ENCODE assay signal across 8 mouse cellular contexts in genomic region chr8:46892511-46893273, GRCm38 (mm10).
DNase-seq lines count a peak whose midpoint lies in the region; ATAC-seq lines count a peak whose summit lies in the region.

No protein-coding gene starts in this region.

- peaks cover 5% of the 10 kb centered on the region; the same call in 1 of the 2 replicates for H3K4me1 ChIP-seq in hindbrain, embryonic 10.5 days (replicated peaks)
- no peaks in the 10 kb centered on the region for H3K4me1 ChIP-seq in hindbrain, embryonic 11.5 days (replicated peaks; ENCODE audit: control insufficient read depth, insufficient read depth, low read length)
- H3K4me1 ChIP-seq in embryonic facial prominence, embryonic 10.5 days = peaks cover 16% of the 10 kb centered on the region
- H3K4me1 ChIP-seq in heart, embryonic 11.5 days (ENCODE audit: control insufficient read depth, insufficient read depth, low read length) = peaks cover 18% of the 10 kb centered on the region; the same call in 1 of the 2 replicates

- WGBS in hindbrain, embryonic 10.5 days = 77% methylated on average over 22 of the region's 22 CpGs
- 76% methylated on average over 22 of the region's 22 CpGs for WGBS in hindbrain, embryonic 11.5 days
- 72% methylated on average over 22 of the region's 22 CpGs for WGBS in embryonic facial prominence, embryonic 10.5 days
- 37% methylated on average over 22 of the region's 22 CpGs for WGBS in heart, embryonic 11.5 days (ENCODE audit: insufficient replicate concordance)

- no peak overlapping the region for H3K9ac ChIP-seq in hindbrain, embryonic 11.5 days (ENCODE audit: low read depth, low read length)
- peak overlapping the region; percentile 56 for H3K9ac ChIP-seq in heart, embryonic 11.5 days (ENCODE audit: low read depth, low read length)

- H3K27ac ChIP-seq in hindbrain, embryonic 10.5 days = no peak overlapping the region; the same call in 1 of the 2 replicates
- no peak overlapping the region for H3K27ac ChIP-seq in hindbrain, embryonic 11.5 days (ENCODE audit: low read depth, low read length)
- peak overlapping the region; percentile 59; the same call in 1 of the 2 replicates for H3K27ac ChIP-seq in embryonic facial prominence, embryonic 10.5 days (replicated peaks)
- peak overlapping the region; percentile 87 for H3K27ac ChIP-seq in heart, embryonic 11.5 days (ENCODE audit: low read depth, low read length)

- no peaks in the 10 kb centered on the region for H3K36me3 ChIP-seq in hindbrain, embryonic 10.5 days
- H3K36me3 ChIP-seq in hindbrain, embryonic 11.5 days (ENCODE audit: control insufficient read depth, insufficient read depth, low read length) = no peaks in the 10 kb centered on the region
- no peaks in the 10 kb centered on the region for H3K36me3 ChIP-seq in embryonic facial prominence, embryonic 10.5 days (replicated peaks)
- no peaks in the 10 kb centered on the region for H3K36me3 ChIP-seq in heart, embryonic 11.5 days (ENCODE audit: control insufficient read depth, insufficient read depth, low read length)

- H3K27me3 ChIP-seq in hindbrain, embryonic 10.5 days (ENCODE audit: insufficient read depth, poor library complexity, severe bottlenecking) = 0 out of 2 replicates have a peak, but pooled peaks cover 3% of the 10 kb centered on the region
- H3K27me3 ChIP-seq in hindbrain, embryonic 11.5 days (ENCODE audit: control insufficient read depth, insufficient read depth, low read length) = no peaks in the 10 kb centered on the region
- no peaks in the 10 kb centered on the region for H3K27me3 ChIP-seq in embryonic facial prominence, embryonic 10.5 days (replicated peaks; ENCODE audit: low read depth, poor library complexity, severe bottlenecking)
- H3K27me3 ChIP-seq in heart, embryonic 11.5 days (ENCODE audit: control insufficient read depth, insufficient read depth, low read length) = no peaks in the 10 kb centered on the region

- DNase-seq in hindbrain, embryonic 10.5 days (ENCODE audit: low spot score) = peak; percentile 20
- DNase-seq in hindbrain, embryonic 11.5 days (ENCODE audit: low spot score) = no peak
- peak; percentile 74 for DNase-seq in adrenal gland, postnatal 14 days
- DNase-seq in embryonic facial prominence, embryonic 10.5 days (ENCODE audit: low spot score) = peak; percentile 65
- DNase-seq in kidney, postnatal 4 days = peak; percentile 83 to 87
- peak; percentile 68 for DNase-seq in mesoderm, embryonic 11.5 days (ENCODE audit: low read depth, low spot score)

- H3K4me3 ChIP-seq in hindbrain, embryonic 10.5 days = no peak overlapping the region
- no peak overlapping the region for H3K4me3 ChIP-seq in hindbrain, embryonic 11.5 days (ENCODE audit: low read depth, low read length)
- H3K4me3 ChIP-seq in embryonic facial prominence, embryonic 10.5 days = no peak overlapping the region
- peak overlapping the region; percentile 4; the same call in 1 of the 2 replicates for H3K4me3 ChIP-seq in heart, embryonic 11.5 days (ENCODE audit: low read depth, low read length)

- H3K4me2 ChIP-seq in hindbrain, embryonic 11.5 days (replicated peaks; ENCODE audit: low read depth, low read length) = no peak overlapping the region
- peak overlapping the region; percentile 44 for H3K4me2 ChIP-seq in heart, embryonic 11.5 days

- no peak for ATAC-seq in hindbrain, embryonic 11.5 days (ENCODE audit: low FRiP score)
- ATAC-seq in heart, embryonic 11.5 days (replicated peaks; ENCODE audit: insufficient number of reproducible peaks, low FRiP score, low TSS enrichment) = peak; percentile 83
- ATAC-seq in megakaryocyte-erythroid progenitor cell, adult 5-6 weeks (replicated peaks; ENCODE audit: low FRiP score, low TSS enrichment, poor library complexity, severe bottlenecking) = no peak

- no peaks in the 10 kb centered on the region for H3K9me3 ChIP-seq in hindbrain, embryonic 10.5 days
- no peaks in the 10 kb centered on the region for H3K9me3 ChIP-seq in hindbrain, embryonic 11.5 days (ENCODE audit: control insufficient read depth, low read length)
- H3K9me3 ChIP-seq in embryonic facial prominence, embryonic 10.5 days = no peaks in the 10 kb centered on the region
- no peaks in the 10 kb centered on the region for H3K9me3 ChIP-seq in heart, embryonic 11.5 days (replicated peaks; ENCODE audit: control insufficient read depth, low read length)

Comparison
In these comparisons a context has a peak if more than half of its experiments do, and no peak if none do; other contexts are left out.
1. H3K27ac ChIP-seq: peak in embryonic facial prominence, embryonic 10.5 days (single experiment) and heart, embryonic 11.5 days (single experiment); none in hindbrain, embryonic 10.5 days (single experiment) and hindbrain, embryonic 11.5 days (single experiment).